Mouse (Mus musculus) common myeloid progenitor, adult 5-6 weeks (primary cell): ENCODE data around the gene Sptssa. TPM values are rescaled to one million over a fixed set of nuclear protein-coding genes. Genes with fewer than 3 reads are reported as not detected.

Experiments
- ATAC-seq: replicated peaks from 2 replicates; pipeline ENCODE4 v1.8.0; 2016; ENCODE audit warnings: low read depth, mild to moderate bottlenecking, moderate TSS enrichment, inconsistent platforms; ENCODE audit not compliant: poor library complexity, severe bottlenecking
- total RNA-seq: library from RNA; stranded (forward); fragments of 200-1000, 187-1606 nt; gene quantifications from 2 replicates; pipeline ENCODE4 v1.2.3, GENCODE M21; 2017

The Sptssa gene
- total RNA-seq, 1 experiment from 2014 or later, result 163 TPM

GRCm38 (mm10) chr12:54656039-54656395 is 356 bp downstream of the Sptssa start:
- ATAC-seq, result no peak

GRCm38 (mm10) chr12:54655292-54656038 is 908 bp downstream of the Sptssa start:
- peak; percentile 17 for ATAC-seq

DNA sequence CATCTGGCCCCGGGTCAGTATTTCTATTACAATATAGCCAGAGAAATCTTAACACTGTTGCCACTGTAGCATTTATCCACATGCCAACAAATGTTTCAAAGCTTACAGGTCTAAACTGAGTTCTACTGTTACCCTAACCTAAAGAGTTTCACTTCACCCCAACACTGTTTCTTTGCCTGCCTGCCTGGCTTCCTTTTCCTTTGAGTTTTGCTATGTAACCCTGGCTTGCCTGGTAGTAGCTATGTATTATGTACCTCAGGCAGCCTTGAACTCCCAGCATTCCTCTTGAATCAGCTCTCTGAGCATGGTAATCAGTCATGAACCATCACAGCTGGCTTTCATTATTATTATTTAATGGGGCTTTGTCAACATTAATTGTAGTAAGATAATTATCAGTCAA is 1.6 kb downstream of the Sptssa start:
- ATAC-seq, result no peak

- ATAC-seq, result no peak; the same call in 1 of the 2 replicates
Measured at GRCm38 (mm10) chr12:54654141-54654540, 2.2 kb downstream of the Sptssa start.

DNA sequence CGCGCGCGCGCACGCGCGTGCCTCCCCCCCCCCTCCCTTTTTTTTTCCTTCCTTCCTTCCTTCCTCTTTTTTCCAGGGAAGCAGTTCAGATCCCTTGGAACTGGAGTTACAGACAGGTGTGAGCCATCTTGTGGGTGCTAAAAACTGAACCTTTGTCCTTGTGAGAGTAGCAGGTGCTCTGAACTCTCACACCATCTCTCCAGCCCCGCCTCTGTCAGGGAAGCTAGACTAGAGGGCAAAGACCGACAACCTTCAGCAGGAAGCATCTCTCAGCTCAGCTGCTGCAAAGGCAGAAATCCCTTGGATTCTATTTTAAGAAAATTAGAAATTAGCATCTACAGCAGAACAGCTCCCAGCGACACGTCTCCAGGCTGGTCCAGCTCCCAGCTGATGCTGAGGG is 4.0 kb downstream of the Sptssa start:
- no peak for ATAC-seq

DNA sequence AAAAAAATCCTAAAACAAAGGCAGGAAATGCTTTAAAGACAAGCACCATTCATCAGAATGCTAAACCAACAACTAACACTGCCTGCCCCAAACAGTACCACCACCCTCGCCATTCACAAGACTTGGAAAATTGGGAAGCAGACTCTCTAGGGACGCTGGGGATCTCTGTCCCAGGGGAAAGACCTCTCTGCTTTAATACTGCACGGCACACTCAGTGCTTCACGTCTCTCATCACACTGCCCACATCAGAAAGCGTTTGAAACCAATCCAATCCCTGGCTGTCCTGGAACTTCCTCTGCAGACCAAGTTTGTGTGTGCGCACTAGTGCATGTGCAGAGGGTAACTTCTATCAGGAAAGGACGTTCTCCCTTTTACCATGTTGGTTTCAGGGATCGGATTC is 4.6 kb downstream of the Sptssa start:
- no peak for ATAC-seq

GRCm38 (mm10) chr12:54651158-54651557 is 5.2 kb downstream of the Sptssa start:
- ATAC-seq, result peak; percentile 37; the same call in 1 of the 2 replicates

DNA sequence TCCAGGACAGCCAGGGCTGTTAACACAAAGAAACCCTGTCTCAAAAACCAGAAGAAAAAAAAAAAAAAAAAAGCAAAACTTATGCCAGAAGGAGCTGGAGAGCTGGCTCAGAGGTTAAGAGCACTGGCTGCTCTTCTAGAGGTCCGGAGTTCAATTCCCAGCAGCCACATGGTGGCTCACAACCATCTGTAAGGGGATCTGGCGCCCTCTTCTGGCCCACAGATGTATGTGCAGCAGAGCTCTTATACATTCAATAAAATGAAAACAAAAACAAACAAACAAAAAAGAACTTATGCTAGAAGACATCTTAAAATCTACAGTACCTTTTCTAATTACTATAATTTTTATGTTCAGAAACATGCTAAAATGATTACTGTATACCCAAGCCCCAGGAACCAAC is 11.4 kb downstream of the Sptssa start:
- no peak for ATAC-seq

- ATAC-seq, result 0 out of 2 replicates have a peak, but pooled peaks have one; percentile 18
Measured at GRCm38 (mm10) chr12:54643320-54643892, 13.0 kb downstream of the Sptssa start.

GRCm38 (mm10) chr12:54641374-54641773 is 15.0 kb downstream of the Sptssa start:
- no peak for ATAC-seq

GRCm38 (mm10) chr12:54640259-54640658 is 16.1 kb downstream of the Sptssa start:
- no peak for ATAC-seq

DNA sequence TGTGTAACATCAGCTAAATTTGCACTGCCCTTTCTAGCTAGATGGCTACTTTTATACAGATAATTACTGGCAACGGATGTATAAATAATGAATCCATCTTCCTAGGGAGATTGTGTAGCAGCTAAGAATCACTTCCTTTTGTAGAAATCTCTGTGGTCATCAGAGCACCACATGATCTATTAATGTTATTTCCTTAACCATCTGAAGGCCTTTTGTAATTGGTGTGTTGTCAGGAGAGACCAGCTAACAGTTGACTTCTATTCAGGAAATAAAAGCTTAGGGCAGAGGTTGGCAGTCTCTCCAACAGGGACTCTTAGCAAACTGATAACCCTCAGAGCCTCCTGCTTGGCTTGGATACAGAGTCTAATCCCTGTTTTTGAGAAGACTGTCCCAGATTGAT is 19.3 kb downstream of the Sptssa start:
- peak; percentile 58 for ATAC-seq

DNA sequence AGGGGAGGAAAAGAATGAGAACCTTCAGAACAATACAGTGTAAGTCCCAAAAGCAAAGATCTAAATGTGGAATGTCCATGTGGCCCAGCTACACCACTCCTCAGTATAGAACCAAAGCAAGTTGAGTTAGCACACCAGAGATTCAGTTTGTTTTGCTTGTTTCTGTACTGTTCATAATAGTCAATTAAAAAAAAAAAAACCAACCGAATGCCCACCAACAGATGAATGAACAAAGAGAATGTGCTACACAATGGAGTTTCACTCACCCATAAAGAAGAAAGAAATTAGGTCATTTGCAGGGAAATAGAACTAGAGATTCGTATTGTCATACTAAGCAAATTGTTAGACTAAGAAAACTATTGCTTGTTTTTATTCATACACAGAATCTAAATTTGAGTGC is 24.2 kb downstream of the Sptssa start:
- ATAC-seq, result no peak

GRCm38 (mm10) chr12:54621942-54622341 is 34.4 kb downstream of the Sptssa start:
- ATAC-seq, result no peak

GRCm38 (mm10) chr12:54620042-54620705 is 36.2 kb downstream of the Sptssa start:
- no peak for ATAC-seq

DNA sequence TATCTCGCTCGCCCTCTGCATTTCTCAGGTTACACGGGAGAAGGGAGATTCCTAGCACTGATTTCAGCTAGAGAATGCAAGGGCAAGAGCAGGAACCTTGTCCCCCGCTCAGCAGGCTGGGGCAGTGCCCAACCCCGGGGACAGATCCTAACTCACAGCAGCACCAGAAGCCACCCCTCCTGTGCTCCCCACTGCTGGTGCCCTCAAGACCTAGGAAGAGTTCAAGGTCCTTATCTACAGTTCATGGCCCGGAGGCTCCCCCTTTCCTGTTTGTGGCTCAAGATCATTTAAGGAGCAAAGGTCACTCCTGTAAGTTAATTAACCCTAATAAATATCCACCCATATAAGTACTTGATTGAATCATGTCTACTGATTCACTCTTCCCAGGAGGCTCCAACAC is 47.4 kb downstream of the Sptssa start:
- ATAC-seq, result no peak

- no peak for ATAC-seq
Measured at GRCm38 (mm10) chr12:54605203-54605602, 51.2 kb downstream of the Sptssa start.

- ATAC-seq, result no peak
Measured at GRCm38 (mm10) chr12:54603542-54604167, 52.7 kb downstream of the Sptssa start.

- ATAC-seq, result no peak
Measured at GRCm38 (mm10) chr12:54600482-54600881, 55.9 kb downstream of the Sptssa start.

- no peak for ATAC-seq
Measured at GRCm38 (mm10) chr12:54598358-54598757, 58.0 kb downstream of the Sptssa start.

- ATAC-seq, result no peak
Measured at GRCm38 (mm10) chr12:54596715-54597114, 59.7 kb downstream of the Sptssa start.
